Mouse (Mus musculus) spleen, postnatal 4 days (tissue): ENCODE results near the gene Chl1.

Experiments used
- DNase-seq, 2 experiments: peaks; one replicate each; pipeline ENCODE4 v3.0.0; 2022; ENCODE audit warnings: low spot score in 2 of 2

Chl1 gene

DNA sequence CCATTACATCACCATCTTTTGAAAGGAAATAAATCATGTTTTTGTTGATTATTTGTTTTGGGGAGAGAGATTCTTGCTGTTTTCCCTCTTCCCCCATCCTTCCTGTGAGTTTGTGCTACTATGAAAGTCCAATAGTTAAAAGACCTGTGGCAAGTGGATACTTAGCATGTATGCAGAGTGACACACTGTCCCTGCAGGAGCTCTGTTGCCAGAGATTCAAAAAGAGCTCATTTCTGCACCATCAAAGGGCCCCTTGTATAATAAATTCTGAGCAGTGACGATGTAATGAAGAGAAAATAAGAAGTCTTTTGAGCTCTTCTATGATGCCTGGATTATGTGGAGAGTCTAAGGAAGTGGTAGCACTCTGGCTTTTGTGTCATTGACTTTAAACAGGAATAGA is 33.4 kb downstream of the Chl1 start:
- DNase-seq = no peak

DNA sequence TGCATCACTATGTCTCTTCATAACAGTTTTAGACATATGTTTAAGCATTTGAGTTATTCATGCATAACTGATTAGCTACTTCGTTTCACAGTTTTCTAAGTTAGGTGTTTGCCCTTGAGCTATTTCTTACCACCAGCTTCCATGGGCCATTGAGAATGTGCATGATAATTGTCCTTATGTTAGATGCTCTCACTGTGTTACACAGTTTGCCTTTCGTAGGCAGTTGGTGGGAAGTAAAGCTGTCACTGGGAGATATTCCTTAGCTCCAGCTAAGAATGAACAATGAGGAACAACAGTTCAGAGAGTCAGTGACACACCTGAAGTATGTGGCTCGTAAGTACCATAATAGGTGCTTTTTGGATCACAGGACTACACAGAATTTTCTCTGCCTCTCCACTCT is 35.9 kb downstream of the Chl1 start:
- DNase-seq = no peak

DNA sequence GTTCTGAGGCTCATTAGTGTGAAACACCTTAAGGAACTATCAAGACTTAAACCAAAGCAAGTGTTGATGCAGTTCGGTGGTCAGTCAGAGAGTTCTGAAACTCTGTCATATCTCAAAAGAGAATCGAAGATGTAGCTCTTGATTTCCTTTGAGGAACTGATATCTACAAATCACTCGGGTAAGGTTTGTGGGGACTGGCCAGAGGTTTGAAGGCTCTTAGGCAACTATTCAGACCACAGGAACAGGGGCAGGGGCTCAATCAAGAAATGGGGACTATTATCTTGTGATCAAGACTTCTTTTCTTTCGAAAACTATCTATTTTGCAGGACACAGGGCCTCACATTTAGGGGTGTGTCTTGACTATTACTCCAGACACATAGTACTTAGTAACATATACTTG is 39.5 kb downstream of the Chl1 start:
- no peak for DNase-seq

DNA sequence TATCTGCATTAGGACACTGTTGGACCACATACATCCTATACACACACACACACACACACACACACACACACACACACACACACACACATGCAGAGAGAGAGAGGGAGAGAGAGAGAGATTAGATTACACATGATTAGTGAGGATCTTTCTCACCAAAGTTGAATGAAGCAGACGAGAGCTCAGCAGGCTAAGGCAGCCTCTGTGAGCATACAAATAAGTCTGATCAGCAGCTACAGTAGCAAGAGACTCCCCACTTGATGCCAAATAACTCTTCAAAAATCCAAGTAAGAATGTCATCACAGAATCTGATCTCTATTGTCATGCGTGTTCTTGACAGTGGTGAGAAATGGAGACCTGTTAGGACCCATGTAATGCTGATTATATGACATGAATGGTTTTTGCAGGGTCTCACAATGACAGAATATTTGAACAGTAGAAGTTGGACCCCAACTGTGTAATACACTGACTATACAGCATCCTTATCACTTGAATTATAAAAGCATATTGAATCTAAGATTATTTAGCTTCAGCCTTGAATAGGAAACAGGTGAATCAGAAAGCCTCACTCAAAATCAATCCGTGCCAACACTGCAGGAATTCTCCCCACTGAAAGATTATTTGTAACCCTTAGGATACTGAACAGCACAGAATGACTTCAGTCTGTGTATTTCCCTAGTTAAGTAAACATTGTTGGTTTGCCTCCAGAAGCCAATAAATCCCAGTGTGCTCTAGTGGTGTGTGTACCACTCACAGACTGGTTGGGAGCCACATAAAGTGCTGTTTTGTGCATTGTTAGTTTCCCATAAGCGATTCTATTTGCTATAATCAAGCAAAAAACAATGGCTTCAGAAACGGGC is 47.9 kb downstream of the Chl1 start:
- DNase-seq = no peak

DNA sequence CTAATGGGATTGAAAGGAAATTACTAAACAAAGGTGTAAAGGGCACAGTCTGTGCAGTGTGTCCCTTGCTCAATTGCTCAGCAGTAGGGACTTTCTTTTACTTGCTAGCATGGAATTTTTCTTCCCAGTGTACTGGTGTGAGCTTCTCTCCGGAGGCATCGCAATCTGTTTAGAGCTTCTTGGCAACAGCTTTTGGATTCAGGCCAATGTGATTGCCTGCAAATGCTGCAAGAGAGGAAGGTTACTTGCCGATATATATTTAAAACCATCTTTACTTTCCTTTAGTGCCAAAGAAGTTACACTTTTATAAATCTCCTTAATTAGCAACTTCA is 48.5 kb downstream of the Chl1 start:
- no peak for DNase-seq

DNA sequence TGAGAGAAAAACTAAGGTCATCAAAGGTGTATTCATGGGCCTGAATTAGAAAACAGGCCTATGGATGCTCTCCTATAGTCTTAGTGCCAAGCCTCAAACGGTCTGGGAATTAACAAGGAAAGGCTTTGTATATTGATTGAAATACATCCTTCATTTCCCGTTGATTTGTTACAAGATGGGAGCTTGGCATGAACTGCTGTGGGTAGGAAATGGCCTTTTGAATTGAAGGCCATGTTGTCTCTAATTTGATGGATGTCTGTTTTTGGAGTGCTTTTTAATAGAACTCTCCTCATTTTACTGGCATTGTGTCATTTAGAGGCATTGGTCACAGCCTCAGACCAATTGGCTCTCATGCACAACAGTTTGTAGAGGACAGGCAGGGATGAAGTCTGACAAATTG is 49.0 kb downstream of the Chl1 start:
- no peak for DNase-seq

DNA sequence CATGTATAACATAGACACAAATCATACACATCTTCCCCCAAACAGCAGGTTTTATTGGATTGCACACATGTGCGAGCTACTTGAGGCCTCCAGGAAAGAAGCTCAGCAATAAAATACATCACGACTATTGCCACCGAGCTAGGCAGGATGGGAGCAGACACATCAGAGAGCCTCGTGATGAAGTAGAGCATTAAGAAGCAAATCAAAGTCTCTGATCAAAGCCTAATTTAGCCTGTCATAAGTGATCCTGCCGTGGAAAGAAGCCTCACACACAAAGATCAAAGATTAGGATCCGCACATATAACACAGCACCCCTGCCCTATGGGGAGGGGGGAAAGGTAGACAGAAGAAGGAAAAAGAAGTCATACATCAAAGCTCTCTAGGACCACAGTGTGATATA is 54.4 kb downstream of the Chl1 start:
- DNase-seq = no peak

DNA sequence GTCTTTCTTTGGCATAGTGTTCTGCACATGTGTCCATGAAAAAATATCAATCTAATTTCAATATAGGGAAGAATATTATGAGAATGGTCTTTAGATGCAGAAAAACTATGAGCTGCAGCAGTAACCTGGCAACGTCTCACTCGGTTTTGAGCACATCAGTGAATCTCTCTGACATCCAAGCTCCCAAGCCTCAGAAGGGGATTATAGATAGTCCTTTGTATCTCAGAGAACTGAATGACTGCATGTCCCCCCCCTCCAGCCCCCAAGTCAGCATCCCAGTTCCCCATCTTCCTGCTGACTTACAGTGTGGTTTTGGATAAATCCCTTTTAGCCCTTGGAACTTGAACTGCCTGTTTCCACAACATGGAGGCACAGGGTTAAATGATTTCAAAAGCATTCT is 56.9 kb downstream of the Chl1 start:
- DNase-seq = no peak

DNA sequence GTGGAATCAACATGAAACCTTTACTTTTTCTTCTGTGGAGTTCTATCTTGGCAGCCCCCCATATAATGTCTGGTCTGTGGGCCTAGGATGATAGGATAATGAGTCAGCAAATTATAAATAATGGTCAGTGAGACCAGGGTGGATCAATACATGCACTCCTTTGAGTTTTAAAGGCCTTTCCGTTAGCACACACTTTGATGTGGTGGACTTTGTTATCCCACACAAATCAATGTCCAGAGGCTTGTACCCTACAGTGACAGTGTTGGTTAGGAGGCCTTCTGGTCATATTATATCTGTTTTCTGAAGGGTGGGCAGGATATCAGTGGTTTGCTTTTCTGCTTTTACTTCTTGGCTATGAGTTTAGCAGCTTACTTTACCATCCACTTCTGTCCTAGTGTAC is 62.3 kb downstream of the Chl1 start:
- DNase-seq = no peak

DNA sequence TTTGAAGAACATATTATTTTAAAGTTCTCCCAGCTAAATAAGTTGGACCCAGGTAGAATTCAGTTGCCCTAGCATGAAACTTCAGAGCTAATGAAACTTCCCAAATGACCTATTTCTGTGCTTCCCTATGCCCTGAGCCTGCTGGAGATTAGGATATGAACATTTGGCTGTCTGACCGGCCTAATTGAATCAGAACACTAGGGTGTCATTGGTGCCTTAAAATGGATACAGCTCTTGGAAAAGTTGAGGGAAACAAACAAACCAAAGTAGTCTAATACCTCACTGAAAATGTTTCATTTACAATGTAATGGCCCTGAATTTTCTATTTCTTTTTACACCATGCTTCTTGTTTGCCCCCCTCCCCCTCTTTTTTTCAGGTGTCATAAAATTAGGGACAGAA is 73.8 kb downstream of the Chl1 start:
- no peak for DNase-seq

DNA sequence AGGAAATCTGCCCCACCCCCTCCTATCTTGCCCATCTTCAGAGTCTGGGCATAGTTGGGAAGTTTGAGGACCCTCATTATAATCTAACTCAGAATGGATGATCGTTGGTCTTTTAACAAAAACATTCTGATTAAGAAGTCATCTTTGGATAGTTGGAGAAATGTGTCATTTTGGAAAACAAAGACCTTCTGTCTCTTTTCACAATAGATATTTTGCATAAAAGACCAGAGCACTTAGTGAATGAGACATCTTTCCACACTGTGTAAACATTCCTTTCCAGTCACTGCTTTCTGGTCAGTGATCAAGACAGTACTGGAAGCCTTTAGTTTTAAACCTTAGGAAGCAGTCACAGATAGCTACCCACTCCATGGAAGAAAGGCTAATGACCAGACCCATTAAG is 75.3 kb downstream of the Chl1 start:
- DNase-seq = no peak

DNA sequence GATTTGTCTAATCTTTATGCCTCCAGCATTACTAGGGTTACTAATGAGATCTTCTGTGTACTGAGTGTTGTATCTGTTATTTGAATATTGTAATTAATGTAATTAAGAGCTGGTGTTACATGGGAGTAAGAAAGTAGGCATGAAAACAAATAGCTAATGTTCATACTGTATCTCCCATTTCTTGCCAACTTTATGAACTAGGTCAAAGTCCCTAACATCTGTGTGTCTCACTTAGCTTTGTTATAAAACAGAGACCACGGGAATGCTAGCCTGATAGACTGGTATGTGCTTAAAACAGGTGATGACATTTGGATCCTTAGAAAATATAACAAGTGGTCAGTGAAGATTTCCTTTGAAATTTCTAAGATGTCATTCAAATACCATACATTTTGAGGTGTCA is 75.7 kb downstream of the Chl1 start:
- DNase-seq = no peak

DNA sequence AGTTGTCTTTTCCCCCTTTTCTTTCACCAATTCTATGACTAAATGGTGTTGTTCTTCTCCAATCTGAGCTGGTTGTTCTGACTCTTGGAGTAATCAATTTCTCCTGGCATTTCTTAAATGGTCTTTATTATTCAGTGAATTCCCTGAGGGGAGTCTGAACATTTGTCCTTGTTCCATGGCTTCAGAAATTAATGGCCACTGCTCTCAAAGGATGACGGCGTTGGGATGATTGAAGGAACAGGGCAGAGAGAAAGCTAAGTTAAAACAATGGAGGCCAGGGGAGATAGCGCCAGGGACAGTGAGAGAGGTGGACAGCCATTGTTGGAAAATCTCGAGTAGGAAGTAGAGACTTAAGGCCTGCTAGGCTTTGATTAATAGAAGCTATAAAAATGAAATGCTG is 91.7 kb downstream of the Chl1 start:
- no peak for DNase-seq

DNA sequence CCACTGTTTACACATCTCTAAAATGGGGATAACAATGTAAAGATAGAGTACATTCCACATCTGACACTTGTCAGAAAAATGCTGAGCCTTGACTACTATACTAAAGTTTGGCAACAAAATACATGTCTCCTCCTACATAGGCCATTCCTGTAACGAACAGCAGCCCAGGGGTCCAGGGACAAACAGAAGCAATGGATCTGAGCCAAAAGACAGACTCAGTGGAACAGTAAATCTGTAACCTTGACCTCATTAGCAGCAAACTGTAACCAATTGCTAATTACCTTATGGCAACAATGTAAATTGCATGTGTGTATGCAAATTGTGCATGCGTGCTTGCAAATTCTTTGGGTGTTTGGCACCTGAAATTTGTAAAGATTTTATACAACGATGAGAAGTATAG is 100.3 kb downstream of the Chl1 start:
- DNase-seq = no peak

DNA sequence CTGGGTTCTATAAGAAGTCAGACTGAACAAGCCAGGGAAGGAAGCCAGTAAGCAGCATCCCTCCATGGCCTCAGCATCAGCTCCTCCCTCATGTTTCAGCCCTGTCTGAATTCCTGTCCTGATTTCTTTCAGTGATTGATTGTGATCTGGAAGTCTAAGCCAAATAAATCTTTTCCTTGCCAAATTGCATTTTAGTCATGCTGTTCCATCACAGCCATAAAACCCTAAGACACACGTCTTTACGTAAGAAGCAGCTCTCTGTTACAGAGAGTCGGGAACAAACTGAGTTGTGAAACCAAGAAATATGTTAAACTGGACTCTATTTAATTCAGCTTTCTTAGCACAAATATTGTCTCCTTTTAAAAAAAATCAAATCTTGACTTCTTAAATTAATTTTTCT is 102.2 kb downstream of the Chl1 start:
- DNase-seq = no peak

DNA sequence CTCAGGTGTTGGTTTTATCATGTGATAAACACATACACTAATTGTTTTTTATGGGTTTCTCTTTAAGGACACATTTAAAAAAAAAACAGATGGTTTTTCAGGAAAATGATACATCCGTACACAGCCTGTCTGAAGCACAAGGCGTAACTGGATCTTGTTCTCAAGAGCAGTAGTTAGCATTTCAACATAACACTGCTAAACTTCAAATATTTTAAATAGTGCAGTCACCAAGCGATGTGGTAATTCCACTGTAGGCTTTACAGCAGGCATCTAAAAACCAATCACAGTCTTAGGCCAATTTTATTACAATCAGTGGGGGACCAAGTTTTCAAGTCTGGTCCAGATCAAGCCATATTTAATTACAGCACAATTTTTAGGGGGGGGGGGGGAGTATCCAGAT is 103.3 kb downstream of the Chl1 start:
- no peak for DNase-seq

DNA sequence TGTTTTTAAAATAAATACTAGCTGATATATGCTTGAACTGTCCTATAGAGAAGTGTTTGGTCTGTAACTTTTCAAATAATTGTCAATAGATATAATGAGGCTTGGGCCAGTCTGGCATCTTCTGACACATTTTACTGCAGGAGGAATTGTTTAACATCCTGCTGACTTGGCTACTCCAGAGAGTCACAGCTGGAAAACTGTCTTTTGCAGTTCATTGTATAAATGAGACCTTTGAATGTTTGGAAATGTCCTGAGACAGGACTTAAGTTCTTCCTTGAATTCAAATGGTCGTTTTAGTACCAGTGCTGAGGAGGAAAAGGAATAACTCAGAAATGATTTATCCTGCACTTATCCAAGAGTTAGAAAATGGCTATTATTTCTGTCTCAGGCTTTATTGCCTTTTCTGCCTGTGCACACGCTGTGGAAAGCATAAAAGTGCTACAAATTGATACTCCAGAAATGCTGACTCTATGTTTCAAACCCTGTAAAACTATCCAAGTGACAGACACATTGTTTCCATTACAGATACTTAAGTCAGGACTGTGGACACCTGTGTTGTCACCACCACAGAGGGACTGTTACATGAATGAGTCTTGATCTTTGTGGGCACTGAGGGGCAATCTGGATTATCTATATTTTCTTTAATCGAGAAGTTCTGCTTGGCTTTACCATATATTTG is 105.7 kb downstream of the Chl1 start:
- DNase-seq = no peak

DNA sequence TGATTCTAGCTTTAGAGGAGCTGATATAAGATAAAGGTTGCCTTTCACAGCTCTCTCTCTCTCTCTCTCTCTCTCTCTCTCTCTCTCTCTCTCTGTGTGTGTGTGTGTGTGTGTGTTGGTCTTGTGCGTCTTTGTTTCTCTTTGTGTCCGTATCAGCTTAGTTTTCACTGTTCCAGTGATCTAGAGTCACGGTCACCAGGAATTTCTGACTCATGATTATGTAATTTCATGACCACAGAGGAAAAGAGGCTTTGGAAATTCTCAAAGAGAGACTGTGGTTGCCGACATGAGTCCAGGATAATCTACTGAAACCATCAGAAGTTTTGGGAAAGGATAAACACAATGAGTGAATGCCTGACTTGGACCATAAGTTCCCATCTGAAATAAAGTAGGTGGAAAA is 110.5 kb downstream of the Chl1 start:
- no peak for DNase-seq

DNA sequence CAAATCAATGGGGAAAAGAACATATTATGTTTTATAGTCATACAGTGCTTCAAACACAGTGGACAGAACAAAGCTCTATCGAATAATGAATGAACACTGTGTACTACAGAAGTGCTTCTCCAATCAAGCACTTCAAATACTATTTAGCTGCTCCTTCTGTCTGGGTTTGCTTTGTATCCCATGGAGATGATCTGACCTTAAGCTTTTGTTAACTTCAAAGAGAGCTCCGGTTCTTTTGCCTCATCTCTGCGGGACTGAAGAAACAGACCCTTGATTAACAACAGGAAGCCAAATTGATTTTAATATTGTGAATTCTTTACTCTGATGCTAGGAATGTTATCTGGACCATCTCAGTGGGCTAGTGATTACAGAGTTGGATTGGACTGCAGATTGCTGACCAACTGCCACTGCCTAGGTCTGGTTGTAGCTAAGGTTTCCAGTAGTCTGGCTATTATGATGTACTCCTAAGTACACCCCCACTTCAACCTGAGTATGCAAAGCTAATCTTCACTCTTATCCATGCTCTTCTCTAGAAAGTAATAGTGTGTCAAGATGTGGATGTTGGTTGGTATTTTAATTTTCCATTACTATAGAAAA is 111.8 kb downstream of the Chl1 start:
- DNase-seq = no peak

DNA sequence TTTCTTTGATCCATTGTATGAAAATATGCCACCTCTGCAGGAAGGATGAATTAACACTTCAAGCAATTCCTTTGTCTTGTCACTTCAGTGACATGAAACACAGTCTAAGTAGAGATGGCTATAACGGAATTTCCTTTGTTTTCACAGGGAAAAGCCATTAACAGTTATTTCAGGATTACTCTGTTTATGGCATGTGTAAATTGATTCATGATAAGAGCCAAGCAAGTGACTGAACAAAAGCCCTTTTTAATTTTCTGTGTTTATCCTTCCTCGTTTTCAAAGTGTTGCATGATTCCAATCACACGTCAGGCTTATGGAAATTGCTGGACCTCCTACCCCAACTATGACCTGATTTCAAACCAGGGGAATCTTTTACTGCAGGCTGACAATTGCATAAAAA is 122.5 kb downstream of the Chl1 start:
- no peak for DNase-seq

DNA sequence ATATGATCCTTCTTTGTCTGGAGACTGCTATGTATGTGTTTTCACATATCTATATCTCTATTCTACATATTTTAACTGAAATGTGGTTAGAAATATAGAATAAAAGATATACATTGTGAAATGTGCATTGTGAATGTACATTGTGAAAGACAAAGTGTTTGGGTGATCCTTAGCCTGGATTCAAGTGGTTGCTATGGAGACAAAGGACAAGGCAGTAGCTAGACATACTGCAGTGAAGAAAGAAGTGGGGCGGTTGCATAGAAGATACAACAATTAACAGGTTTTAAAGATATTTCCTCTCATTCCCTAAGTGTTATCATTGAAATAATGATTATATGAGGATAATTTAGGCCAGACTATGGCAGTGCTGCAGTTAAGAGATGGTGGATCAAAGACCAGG is 146.4 kb downstream of the Chl1 start:
- DNase-seq = no peak

DNA sequence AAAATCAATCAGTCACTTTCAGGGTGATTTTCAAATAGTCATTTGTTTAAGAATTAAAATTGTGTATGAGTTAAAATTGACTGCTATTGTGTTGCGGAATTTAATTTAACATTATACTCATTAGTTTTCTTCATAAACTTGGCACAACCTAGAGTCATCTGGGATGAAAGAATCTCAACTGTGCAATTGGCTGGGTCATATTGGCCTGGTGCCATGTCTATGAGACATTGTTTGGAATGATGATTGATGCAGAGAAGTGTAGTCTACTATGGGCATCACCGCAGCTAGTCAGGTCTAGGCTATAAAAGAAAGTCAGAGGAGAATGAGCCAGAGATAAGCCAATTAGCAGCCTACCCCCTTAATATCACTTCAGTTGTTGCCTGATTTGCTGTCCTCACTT is 148.8 kb downstream of the Chl1 start:
- DNase-seq = no peak

DNA sequence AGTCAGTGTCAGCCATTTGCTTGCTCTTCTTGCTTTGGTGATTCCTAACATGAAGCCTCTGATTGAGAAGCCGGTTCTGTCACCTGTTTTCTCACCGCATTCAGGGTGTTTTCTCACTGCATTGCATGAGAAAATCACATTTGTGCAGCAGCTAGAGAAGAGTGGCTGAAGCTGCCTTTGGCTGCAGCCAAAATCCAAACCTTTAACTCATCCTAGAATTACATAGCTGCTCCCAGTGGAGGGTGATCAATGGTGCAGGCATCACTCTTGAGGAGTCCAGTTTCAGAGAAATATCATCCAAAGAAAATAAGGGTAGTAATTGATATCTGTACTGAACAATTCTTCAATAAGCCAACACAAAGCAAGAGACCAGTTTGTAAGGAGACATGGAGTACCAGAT is 154.8 kb downstream of the Chl1 start:
- DNase-seq = no peak
